Mouse (Mus musculus) lung, postnatal 10 days (tissue): ENCODE data around the gene Nelfe.

ENCODE experiments used
- DNase-seq: peaks from one replicate; pipeline ENCODE4 v3.0.0; 2021

Gene Nelfe

DNA sequence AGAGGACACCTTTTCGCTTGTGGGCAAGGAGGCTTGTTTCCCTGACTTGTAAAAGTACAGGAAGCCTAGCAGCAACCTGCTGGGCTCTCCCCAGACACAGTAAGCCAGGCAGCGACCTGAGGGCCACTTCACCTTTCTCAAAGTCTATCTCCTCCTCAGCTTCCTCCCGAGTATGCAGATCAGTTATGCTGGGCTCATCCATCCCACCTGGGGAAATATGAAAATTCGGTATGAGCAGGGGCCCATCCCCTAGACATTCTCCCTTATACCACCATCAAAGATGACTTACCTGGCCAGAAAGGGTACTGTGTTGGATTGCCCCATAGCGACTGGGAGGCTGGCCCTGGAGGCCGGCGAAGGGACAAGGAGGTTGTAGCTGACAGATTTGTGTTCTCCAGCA, 2.6 kb upstream of the Nelfe start:
- DNase-seq = no peak

DNA sequence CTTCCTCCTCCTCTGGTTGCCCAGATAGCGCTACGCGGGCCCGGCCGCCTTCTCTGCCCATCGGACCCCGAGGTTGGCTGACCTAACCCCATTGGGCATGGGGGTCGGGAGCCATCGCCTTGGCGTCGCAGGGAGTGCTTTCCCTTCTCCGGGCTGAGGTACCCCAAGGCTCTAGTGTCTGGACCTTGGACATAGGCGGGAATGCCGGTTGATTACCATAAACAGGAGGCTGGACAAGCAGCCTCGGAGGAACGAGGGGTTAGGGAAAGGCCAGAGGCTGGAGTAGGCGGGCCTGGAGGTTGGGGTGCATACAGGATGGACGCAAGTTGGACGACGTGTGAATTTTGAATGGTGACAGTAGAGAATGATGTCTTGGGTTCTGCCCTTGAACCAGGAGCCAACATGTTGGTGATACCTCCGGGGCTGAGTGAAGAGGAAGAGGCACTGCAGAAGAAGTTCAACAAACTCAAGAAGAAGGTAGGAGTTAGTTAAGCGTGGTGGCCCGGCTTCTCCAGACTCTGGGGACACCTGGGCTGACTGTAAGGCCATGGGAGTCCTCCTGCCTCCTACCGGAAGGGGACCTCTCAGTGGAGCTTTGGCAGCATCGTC, 430 bp downstream of the Nelfe start:
- no peak for DNase-seq

DNA sequence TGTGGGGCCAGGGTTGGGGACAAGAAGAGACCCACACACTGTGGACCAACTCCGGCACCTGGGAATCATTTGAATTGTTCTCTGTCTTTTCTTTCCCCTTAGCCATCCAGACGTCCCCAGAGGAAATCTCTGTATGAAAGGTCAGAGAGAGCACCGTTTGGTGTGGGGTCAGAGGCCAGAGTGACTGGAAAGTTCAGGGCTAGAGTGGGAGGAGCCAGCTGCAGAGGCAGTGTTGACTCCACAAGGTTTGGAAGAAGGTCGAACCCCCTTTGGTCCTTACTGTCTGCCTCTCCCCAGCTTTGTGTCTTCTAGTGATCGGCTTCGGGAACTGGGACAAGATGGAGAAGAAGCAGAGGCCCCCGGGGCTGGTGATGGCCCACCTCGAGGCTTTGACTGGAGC, 3.3 kb downstream of the Nelfe start:
- no peak for DNase-seq

DNA sequence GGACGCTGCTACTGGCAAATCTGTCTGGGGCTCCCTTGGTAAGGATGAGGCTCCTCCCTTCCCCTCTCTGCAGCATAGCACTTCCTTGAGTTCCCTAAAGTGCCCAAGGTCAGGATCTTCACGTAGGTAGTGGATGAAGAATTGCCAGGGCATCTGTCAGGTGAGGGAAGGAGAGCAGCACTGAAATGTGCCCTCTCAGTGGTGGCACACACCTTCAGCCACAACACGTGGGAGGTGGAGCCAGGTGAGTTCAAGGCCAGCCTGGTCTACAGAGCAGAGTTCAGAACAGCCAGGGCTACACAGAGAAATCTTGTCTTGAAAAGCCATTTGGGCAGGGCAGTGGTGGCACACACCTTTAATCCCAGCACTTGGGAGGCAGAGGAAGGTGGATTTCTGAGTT, 4.6 kb downstream of the Nelfe start:
- no peak for DNase-seq

DNA sequence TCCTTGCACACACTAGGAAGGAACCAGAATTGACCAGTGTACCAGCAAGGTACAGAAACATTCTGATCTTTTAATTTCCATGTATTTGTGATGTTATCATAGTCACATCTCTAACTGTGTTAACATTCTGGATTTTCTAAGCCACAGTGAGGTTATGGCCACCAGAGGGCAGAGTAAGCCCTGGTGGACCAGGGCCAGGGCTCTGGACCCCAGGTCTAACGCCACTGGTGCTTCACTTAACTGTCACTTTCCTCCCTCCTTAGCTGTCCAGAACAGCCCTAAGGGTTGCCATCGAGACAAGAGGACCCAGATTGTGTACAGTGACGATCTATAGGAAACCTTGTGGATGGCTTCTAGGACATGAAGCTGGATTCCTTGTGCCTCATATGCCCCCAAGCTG, 5.6 kb downstream of the Nelfe start:
- DNase-seq = peak; percentile 63

DNA sequence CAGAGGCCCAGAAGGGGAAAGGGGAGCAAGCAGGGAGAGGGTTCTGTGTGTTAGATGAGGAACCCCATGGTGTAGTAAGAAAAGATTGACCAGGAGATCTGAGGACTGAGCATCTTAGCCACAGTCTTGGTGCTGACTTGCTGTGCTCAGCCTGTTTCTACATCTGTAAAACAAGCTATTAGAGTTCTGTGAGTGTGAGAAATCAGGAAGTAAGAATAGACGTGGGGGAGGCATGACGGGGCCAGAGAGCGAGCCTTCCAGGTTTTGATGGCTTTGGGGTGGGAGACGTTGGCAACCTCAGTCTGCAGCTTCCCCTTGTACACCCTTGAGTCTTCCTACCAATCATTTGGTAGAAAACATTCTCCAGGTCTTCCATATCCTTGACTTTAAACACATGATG, 8.5 kb downstream of the Nelfe start:
- no peak for DNase-seq

DNA sequence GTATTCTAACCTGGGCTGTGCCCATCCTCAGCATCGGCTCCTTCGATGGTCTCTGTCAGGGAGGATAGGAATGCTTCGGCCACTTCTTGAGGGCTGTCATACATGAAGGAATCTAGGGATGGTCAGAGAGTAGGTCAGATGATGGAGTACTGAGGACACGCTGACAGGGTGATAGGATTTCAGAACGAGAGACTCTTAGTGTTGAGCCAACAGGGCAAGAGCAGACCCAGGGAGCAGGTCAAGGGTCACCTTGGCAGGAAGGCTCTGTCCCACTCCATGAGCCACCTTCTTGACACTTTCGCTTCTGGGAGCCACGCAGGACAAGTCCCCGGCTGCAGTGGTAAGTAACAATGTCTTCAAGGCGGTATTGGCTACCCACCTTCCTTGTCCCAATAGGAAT, 10.3 kb downstream of the Nelfe start:
- DNase-seq = no peak

DNA sequence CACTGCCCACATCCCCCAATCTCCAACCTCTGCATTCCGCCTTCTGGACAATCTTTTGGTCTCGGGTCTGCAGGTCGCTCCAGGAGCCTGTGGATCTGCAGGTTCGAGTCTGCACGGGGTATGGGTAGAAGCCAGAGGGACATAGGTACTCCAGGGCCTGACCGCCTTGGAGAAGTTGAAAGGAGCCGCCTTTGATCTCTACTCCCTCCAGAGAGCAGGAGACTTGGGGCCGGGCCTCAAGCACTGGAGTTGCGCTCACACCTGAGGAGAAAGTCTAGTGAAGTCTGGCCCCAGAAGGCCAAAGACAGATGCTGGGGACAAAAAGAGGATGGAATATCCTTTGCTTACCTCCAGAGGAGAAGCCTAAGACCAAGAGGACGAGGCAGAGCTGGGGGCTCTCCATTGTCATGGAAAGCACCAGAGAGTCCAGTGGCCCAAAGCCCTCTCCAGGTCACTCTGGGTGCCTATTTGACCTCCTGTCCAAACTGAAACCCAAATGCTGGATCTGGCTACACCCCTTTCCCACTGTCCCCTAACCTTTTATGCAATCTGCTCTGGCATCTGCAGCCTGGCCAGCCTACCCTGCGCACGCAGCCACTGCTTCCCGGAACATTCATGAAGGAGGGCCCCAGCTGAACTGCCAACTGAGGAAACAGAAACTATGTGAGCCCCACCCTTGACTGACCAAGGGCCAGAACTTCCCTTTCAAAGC, 11.7 kb downstream of the Nelfe start:
- peak; percentile 34 for DNase-seq

DNA sequence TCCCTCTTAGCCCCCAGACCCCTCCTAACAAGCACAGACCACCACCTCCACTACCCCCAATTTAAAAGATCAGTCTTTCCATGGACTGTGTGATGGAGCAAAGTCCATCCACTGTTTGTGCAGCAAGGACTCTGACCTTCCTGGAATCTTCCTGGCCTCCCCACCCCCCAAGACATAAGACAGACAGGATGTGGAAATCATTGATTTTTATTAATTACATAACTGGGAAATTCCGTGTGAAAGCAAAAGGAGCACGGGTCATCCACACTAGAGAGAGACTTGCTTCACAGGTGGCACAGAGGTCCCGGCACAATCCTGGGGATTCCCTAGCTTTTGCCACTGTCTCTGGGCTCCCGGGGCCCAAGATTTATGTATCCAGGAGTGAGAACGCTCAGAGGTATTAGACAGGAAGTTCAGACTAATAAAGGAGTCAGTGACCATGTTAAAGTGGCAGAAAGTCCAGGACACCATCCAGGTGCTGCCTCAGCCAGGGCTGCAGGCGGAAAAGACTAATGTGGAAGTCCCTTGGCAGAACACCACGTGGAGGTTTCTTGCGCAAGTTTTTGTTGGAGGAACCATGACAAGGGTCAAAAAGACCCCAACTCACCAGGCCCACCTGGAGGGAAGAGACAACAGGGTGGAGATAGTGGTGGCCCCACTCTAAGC, 12.4 kb downstream of the Nelfe start, which contains the start of gene Cfb:
Gene Cfb (minus strand): TSS at position 103 of the 666 bp plus-strand sequence.
- no peak for DNase-seq

DNA sequence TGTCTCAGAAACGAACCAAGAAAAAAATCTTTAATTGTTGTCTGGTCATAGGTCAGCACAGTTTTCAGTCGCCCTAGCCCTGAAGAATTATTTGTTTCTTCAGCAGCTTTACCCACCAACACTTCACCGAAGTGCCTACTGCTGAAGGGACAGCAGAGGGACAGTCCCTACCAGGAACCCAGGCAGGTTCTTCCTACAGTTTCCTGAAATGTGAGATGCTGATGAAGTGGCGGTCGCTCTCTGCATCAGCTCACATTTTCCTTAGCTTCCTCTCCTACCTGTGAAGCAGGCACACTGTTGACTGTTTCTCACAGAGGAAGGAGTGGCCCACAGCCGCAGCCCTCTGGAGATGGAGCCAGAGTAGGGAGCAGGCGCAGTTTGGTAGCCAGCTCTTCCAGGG, 15.8 kb downstream of the Nelfe start:
- no peak for DNase-seq

DNA sequence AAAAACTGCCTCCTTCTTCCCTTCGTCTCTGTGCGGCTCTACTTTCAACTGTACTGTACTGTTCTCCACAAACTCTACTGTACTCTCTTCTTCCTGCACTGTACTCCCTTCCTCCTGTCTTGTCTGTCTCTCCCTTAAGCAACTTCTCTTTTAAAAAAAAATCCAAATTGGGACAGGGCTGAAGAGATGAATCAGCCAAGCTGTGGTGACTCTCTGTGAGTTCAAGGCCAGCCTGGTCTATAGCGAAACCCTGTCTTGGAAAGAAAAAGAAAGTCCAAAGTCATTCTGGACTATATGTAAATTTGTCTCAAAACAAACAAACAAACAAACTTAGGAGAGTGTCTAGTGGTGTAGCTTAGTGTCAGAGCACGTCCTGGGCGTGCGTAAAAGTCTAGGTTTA, 24.1 kb downstream of the Nelfe start:
- no peak for DNase-seq

DNA sequence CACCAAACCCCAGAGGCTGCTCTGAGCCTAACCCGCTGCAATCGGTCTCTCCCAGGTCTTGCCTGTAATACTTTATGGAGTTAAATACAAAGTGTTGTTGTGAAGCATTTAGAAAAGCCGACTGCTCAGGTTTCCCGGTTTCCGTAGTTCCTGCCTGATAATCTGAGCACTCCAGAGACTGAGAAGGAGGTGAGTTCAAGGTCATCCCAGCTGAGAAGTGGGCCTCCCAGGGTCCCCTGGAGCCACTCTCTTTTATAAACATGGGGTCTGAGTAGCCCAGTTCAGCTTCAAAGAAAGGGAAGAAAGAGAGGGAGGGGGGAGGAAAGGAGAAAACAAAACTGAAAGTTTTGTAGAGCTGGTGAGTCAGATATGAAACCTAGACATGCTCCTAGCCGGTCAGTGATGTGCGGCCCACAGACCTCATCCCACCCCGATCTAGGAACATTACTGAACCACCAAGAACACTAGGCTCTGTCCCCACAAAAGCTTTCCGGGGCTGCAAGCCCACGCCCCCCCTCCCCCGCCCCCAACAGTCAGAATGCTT, 29.2 kb downstream of the Nelfe start, which contains the start of gene Zbtb12:
Gene Zbtb12 (plus strand): TSS at position 148 of the 544 bp plus-strand sequence.
- no peak for DNase-seq

DNA sequence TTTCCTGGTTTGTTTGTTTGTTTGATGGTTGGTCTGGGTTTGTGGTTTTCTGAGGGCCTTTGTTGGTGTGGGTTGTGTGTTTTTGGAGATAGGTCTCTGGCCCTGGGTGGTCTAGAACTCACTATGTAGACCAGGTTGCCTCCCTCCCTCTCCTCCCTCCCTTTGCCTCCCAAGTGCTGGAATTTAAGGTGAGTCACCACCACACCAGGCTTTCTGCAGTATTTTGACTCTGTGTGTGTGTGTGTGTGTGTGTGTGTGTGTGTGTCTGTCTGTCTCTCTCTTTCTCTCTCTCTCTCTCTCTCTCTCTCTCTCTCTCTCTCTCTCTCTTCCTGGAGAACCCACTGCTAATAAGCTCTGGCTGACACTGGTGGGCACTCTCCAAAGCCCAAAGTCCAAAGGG, 31.0 kb downstream of the Nelfe start:
- DNase-seq = no peak

DNA sequence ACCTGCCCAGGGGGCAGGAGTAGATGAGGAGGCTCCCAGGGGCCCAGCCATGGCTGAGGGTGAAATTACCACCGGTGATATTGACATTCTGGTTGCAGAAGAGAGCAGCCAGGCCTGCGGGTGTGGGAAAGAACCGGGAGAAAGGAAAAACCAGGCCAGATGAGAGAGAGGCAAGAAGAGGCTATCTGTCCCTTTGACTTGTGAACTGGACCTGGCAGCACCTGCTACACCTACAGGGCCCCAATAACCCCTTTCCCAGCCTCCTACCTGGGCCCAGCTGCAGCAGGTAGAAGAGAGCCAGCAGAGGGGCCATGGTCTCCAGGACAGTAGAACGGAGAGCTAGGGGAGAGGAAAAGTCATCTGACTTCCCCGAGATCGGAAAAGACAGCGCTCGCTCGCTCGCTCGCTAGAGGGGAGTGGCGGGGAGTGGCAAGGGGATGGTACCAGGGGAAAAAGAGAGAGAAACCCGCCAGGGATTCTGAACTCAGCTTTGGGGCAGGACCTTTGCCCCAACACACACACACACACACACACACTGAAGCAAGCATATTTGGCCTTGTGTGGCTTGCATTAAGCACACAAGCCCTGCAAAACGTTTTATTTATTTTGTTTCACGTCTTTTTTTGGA, 31.6 kb downstream of the Nelfe start, which contains the start of gene Gm20547:
Gene Gm20547 (minus strand): TSS at position 360 of the 628 bp plus-strand sequence.
- DNase-seq = no peak

DNA sequence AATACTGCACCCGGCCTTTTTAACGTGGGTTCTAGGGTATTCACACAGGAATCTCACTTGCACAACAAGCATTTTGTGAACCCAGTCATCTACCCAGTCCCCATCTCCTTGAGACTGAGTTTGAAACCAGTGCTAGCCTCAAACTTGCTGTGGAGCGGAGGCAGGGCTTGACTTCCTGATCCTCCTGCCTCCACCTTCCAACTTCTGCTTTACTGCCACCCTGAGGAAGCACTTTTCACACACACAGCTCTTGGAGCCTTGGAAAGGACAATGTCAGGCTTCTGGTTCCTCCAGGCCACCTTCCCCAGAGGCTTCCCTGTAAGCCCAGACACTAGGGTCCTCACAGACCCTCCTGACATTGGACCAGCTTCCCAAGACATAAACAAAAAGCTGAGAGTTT, 33.1 kb downstream of the Nelfe start:
- no peak for DNase-seq

DNA sequence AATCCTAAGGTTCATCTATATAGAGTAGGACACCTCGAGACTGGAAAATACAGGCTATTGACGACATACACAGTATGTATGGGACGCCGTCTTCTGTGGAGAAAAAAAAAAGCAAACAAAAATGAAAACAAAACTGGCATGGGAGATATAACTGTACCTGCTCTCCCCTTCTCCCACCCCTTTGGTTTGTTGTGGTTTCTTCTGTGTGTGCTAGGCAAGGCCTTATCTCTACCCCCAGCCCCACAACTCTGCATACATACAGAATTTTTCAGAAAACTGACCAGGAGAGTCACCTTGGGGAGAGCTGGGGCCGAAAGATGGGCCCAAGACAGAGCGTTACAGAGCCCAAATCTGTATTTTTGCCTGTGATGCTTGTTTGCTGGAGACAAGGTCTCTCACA, 34.5 kb downstream of the Nelfe start:
- DNase-seq = no peak

DNA sequence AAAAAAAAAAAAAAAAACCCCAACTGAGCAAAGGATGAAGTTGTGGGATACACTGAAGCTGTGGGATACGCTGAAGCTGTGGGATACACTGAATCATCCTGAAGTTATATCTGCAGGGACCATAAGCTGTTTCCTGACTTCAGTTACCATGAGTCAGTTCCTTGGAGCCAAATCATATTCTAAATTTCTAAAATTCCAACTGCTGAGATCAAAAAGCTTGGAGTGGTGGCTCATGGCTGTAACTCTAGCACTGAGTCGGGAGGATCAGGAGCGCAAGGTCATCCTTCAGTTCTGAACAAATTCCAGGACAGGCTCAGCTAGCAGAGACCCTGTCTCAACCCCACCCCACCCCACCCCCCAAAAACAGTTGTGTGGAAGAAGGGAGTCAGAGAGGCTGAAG, 35.4 kb downstream of the Nelfe start:
- DNase-seq = no peak

DNA sequence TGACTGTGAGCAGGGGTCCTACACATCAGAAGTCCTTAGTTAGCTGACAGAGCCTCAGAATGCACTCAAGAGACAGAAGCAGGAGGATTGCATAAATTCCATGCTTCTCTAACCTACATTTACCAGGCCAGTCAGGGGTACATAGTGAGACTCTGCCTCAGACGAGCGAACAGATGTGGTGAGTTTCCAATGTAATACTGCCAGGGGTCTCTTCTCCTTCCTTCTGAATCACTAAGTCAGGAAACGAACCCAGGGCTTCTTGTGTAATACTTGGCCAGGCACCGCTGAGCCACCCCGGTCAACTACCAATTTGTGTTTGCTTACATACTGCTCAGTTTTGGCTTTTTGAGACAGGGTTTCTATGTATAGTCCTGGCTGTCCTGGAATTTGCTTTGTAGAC, 37.8 kb downstream of the Nelfe start:
- no peak for DNase-seq

DNA sequence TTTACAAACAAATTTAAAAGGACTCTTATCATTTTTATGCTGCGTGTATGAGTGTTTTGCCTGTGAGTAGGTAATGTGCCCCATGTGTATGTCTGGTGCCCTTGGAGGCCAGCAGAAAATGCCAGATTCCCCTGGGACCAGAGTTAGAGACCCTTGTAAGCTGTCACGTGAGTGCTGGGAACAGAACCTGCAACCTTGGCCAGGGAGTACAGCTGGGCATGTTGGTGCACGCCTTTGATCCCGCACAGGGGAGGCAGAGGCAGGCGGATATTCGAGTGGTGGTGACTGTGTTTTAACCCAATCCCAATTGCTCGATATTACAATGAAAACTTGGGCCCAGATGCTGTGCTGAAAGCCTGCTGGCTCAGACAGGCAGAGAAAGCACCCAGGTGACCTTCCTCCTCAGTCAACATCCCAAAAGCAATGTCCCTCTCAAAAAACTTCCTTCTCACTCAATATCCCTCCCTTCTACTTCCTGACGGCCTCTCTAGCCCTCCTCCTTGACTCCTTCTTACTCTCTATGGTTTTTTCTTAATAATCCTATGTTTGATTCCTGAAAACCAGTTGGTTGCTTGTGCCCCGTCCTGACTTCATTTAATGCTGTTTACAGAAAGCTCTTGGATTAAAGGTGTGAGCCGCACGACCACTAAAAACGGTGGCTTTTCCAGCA, 40.0 kb downstream of the Nelfe start:
- no peak for DNase-seq

DNA sequence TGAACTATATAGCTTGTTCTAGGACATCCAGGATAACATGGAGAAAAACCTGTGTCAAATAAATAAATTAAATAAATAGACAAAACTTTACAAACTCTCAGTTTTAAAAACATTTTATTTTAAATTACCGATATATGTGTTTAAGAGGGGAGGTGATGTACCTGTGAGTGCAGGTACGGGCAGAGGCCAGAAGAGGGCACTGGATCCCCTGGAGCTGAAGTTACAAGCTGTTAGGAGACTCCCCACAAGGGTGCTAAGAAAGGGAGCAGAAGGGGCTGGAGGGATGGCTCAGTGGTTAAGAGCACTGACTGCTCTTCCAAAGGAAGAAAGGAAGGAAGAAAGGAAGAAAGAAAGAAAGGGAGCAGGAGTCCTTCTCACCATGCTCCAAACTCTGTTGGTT, 41.2 kb downstream of the Nelfe start:
- no peak for DNase-seq

DNA sequence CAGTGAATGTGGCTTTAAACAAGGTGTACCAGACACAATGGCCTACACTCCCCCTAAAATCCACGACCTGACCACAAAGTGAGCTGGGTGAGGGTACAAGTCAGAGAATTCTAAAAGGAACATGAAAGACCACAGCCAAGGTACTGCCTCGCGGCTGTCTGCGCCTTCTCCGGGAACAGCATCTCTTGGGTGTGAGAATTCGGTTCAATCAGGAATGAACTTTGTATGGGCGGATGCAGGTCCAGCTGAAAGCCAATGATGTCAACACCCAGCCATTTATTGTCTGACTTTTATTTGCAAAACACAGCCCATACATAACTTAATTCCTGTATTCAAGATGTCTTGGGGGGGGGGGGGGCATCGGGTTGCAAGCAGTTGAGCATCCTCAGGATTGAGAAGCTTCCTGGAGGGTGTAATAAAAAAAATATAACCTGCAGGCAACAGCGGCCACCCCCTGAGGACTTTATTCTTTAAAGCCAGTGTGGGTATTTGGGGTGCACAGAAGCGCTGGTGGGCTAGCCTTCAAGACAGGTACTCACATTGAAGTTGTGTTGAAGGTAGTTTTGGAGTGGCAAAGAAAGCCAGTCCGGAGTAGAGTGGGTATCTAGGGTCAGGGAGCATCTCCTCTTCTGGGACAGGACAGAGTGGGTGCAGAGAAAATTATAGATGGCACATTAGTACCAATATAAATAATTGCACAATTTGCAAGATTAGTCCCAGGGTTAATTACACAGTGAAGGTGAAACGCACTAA, 43.1 kb downstream of the Nelfe start:
- DNase-seq = no peak

DNA sequence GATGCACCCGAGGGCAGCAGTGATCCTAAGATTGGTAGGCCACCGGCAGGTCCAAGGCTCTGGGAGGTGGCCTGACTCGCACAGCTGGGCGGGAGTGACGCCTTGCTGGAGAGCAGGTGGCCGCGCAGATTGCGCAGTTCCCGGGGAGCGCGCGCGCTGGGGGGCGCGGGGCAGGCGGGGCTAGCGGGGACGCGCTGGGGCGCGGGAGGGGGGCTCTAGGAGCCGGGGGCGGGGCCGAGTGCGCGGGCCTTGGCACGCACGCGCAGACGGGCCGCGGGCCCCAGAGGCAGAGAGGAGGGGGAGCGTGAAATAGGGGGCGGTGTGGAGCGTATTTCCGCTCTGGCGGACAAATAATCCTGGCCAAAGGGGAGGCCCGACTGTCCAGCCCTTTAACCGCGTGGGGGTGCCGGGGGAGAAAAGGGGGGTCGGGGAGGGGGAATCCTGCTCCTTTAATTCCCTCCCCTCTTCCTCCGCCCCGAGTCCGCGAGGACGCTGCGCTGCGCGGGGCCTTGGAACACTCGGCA, 43.9 kb downstream of the Nelfe start:
- DNase-seq = peak; percentile 96
